8 mouse cellular contexts compared by ENCODE assay signal in the genomic region with DNA sequence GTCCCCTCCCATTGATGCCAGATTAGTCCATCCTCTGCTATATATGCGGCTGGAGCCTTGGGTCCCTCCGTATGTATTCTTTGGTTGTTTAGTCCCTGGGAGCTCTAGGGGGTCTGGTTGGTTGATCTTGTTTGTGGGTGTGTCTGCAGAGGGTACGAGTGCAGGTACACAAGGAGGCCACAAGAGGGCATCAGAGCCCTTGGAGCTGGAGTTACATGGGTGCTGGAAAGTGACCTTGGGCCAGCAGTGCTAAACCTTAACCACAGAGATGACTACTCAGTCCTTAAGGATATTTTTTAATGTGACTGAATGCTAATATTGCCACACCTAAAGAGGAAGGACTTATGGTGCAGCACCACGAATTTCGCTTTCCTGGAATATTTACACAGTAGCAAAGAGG. TPM values are rescaled to one million over a fixed set of nuclear protein-coding genes. Genes with fewer than 3 reads are reported as not detected.
DNase-seq lines count a peak whose midpoint lies in the region; TF ChIP-seq lines count a peak whose summit lies in the region.

No protein-coding gene starts in this region.

- DNase-seq in adrenal gland, adult (ENCODE audit: inconsistent age in 2 of 2, low spot score in 1 of 2) = peak; percentile 52 to 85
- no peak for DNase-seq in adrenal gland, adult 8-10 months
- no peak for DNase-seq in testis, postnatal 10 days (ENCODE audit: low spot score)
- peak; percentile 53 for DNase-seq in induced T-regulatory cell, adult 2 months (ENCODE audit: low read depth)
- DNase-seq in thymus, postnatal 25 days = peak; percentile 24
- DNase-seq in urinary bladder, postnatal 36 days (ENCODE audit: low spot score in 2 of 2) = no peak
- no peak for DNase-seq in right cerebral cortex, postnatal 10 days (ENCODE audit: low spot score in 2 of 2)

- H3K36me3 ChIP-seq in testis, adult 2 months (ENCODE audit: control insufficient read depth, insufficient read depth, low read length) = no peaks in the 10 kb centered on the region

- no peaks in the 10 kb centered on the region for H3K4me1 ChIP-seq in testis, adult 2 months (ENCODE audit: control insufficient read depth, insufficient read depth, low read length)

- TF ChIP-seq POLR2A in testis, adult 2 months (IDR thresholded peaks at IDR 0.05; ENCODE audit: control insufficient read depth, low read depth, low read length) = no peak

- H3K27me3 ChIP-seq in testis, adult 2 months (ENCODE audit: control insufficient read depth, insufficient read depth, low read length) = no peaks in the 10 kb centered on the region

- no peak overlapping the region for H3K27ac ChIP-seq in testis, adult 2 months (ENCODE audit: control insufficient read depth, insufficient read depth, low read depth, low read length)

- no peak overlapping the region for H3K4me3 ChIP-seq in testis, adult 2 months (ENCODE audit: control insufficient read depth, low read depth, low read length)

- TF ChIP-seq CTCF in testis, adult 2 months (IDR thresholded peaks at IDR 0.05; ENCODE audit: control insufficient read depth, insufficient read depth, insufficient replicate concordance, low read depth, low read length) = peak; percentile 82; the same call in 1 of the 2 replicates

RNA-seq across cellular contexts. Expression of a gene that starts 47.8 kb away (rescaled TPM):
- total RNA-seq in adrenal gland, adult 8-10 months (2022) = 10 to 100 TPM in 2 of 4 experiments, 1 to 10 TPM in 2; 9.2 to 14.0 (median 10.8) TPM
- polyA plus RNA-seq in testis, adult 2 months (2012; rRNA removed) = 16.1 and 22.8 TPM in 2 replicates

Comparison
In these comparisons a context has a peak if more than half of its experiments do, and no peak if none do; other contexts are left out.
1. DNase-seq: peak in adrenal gland, adult (2 of 2), induced T-regulatory cell, adult 2 months (single experiment) and thymus, postnatal 25 days (single experiment); none in adrenal gland, adult 8-10 months (single experiment), testis, postnatal 10 days (single experiment), urinary bladder, postnatal 36 days (0 of 2) and right cerebral cortex, postnatal 10 days (0 of 2).